Comparison of ENCODE assay signal across 32 mouse cellular contexts in genomic region chr10:19578001-19578400, GRCm38 (mm10). TPM values are rescaled to one million over a fixed set of nuclear protein-coding genes. Genes with fewer than 3 reads are reported as not detected.
DNase-seq lines count a peak whose midpoint lies in the region; ATAC-seq and TF ChIP-seq lines count a peak whose summit lies in the region.
"Had no signal": no experiment of that assay in that cellular context is flagged by ENCODE, and none has a peak within 500 bp of the region (broad histone marks: within the 10 kb centered on the region; RNA-seq: fewer than 3 reads in every experiment).

No protein-coding gene starts in this region.

- no peaks in the 10 kb centered on the region for H3K9me3 ChIP-seq in hindbrain, embryonic 11.5 days (ENCODE audit: control insufficient read depth, low read length)
- H3K9me3 ChIP-seq: embryonic facial prominence, embryonic 10.5 days; embryonic facial prominence, embryonic 15.5 days; forebrain, embryonic 12.5 days; hindbrain, embryonic 10.5 days; midbrain, embryonic 12.5 days; neural tube, embryonic 13.5 days had no signal

- no peaks in the 10 kb centered on the region for H3K27me3 ChIP-seq in cerebellum, adult 2 months (ENCODE audit: control insufficient read depth, insufficient read depth, low read length)
- no peaks in the 10 kb centered on the region for H3K27me3 ChIP-seq in hindbrain, embryonic 11.5 days (ENCODE audit: control insufficient read depth, insufficient read depth, low read length)
- H3K27me3 ChIP-seq: embryonic facial prominence, embryonic 15.5 days; forebrain, embryonic 12.5 days; midbrain, embryonic 12.5 days; neural tube, embryonic 13.5 days had no signal

- H3K36me3 ChIP-seq in hindbrain, embryonic 11.5 days (ENCODE audit: control insufficient read depth, insufficient read depth, low read length), result no peaks in the 10 kb centered on the region
- H3K36me3 ChIP-seq: embryonic facial prominence, embryonic 10.5 days; embryonic facial prominence, embryonic 15.5 days; forebrain, embryonic 12.5 days; hindbrain, embryonic 10.5 days; midbrain, embryonic 12.5 days; neural tube, embryonic 13.5 days had no signal

- no peak overlapping the region for H3K4me2 ChIP-seq in hindbrain, embryonic 11.5 days (replicated peaks; ENCODE audit: low read depth, low read length)
- H3K4me2 ChIP-seq: forebrain, embryonic 12.5 days; midbrain, embryonic 12.5 days; neural tube, embryonic 13.5 days had no signal

- WGBS in cerebellum, adult 2 months, result 92% methylated on average over 6 of the region's 6 CpGs
- WGBS in hindbrain, embryonic 11.5 days, result 87% methylated on average over 6 of the region's 6 CpGs

- H3K4me1 ChIP-seq in cerebellum, adult 2 months (ENCODE audit: control insufficient read depth, insufficient read depth, low read length), result no peaks in the 10 kb centered on the region
- H3K4me1 ChIP-seq in hindbrain, embryonic 11.5 days (replicated peaks; ENCODE audit: control insufficient read depth, insufficient read depth, low read length), result no peaks in the 10 kb centered on the region
- H3K4me1 ChIP-seq: embryonic facial prominence, embryonic 10.5 days; forebrain, embryonic 12.5 days; hindbrain, embryonic 10.5 days; midbrain, embryonic 12.5 days; neural tube, embryonic 13.5 days had no signal

- peak; percentile 75 for DNase-seq in 416B (ENCODE audit: low read depth)
- DNase-seq in CD4-positive, CD25-positive, alpha-beta regulatory T cell, adult 2 months (ENCODE audit: low read depth, low spot score), result peak; percentile 88
- DNase-seq in cerebellum, adult 2 months, result no peak
- no peak for DNase-seq in gastrocnemius, adult 18-20 months (ENCODE audit: low spot score)
- DNase-seq in hindbrain, embryonic 11.5 days (ENCODE audit: low spot score), result no peak
- DNase-seq: B cell, adult 2 months; cerebellum, adult 11-12 months; kidney, adult 9 months; layer of hippocampus, adult 9-11 months; liver; lung, adult 2 months; thymus, adult 18-20 months had no signal

- 0 out of 2 replicates have a peak, but pooled peaks have one; percentile 20 for ATAC-seq in common myeloid progenitor, adult 5-6 weeks (replicated peaks; ENCODE audit: low read depth, poor library complexity, severe bottlenecking)
- peak; percentile 41 for ATAC-seq in monocyte, adult 5-6 weeks (replicated peaks; ENCODE audit: insufficient number of reproducible peaks, low FRiP score, low TSS enrichment, poor library complexity, severe bottlenecking)
- ATAC-seq in hindbrain, embryonic 11.5 days (ENCODE audit: low FRiP score), result no peak
- ATAC-seq: intestine, postnatal 0 days had no signal

- H3K9ac ChIP-seq in hindbrain, embryonic 11.5 days (ENCODE audit: low read depth, low read length), result no peak overlapping the region
- H3K9ac ChIP-seq: embryonic facial prominence, embryonic 15.5 days; forebrain, embryonic 12.5 days; forebrain, postnatal 0 days; liver, embryonic 14.5 days; midbrain, embryonic 12.5 days; neural tube, embryonic 13.5 days had no signal

- TF ChIP-seq CTCF in cerebellum, adult 2 months (IDR thresholded peaks at IDR 0.05; ENCODE audit: borderline replicate concordance, insufficient read depth, low read depth, low read length), result no peak

- H3K4me3 ChIP-seq in cerebellum, adult 2 months (replicated peaks; ENCODE audit: insufficient read depth, low read depth, low read length), result no peak overlapping the region
- H3K4me3 ChIP-seq in hindbrain, embryonic 11.5 days (ENCODE audit: low read depth, low read length), result no peak overlapping the region
- H3K4me3 ChIP-seq: embryonic facial prominence, embryonic 10.5 days; embryonic facial prominence, embryonic 15.5 days; forebrain, embryonic 12.5 days; hindbrain, embryonic 10.5 days; midbrain, embryonic 12.5 days; neural tube, embryonic 13.5 days had no signal

- TF ChIP-seq POLR2A in cerebellum, adult 2 months (IDR thresholded peaks at IDR 0.05; ENCODE audit: borderline replicate concordance, insufficient read depth, low read length), result no peak

- H3K27ac ChIP-seq in cerebellum, adult 2 months (ENCODE audit: insufficient read depth, low read length), result no peak overlapping the region
- H3K27ac ChIP-seq in hindbrain, embryonic 11.5 days (ENCODE audit: low read depth, low read length), result no peak overlapping the region
- H3K27ac ChIP-seq: embryonic facial prominence, embryonic 10.5 days; embryonic facial prominence, embryonic 15.5 days; forebrain, embryonic 12.5 days; hindbrain, embryonic 10.5 days; hindbrain, postnatal 0 days; liver, embryonic 14.5 days; midbrain, embryonic 12.5 days; neural tube, embryonic 13.5 days; stomach, postnatal 0 days had no signal

RNA-seq across cellular contexts. Expression of gene Ifngr1, which starts 13.7 kb away (rescaled TPM):
- total RNA-seq in common myeloid progenitor, adult 5-6 weeks (2017), result 122 and 127 TPM in 2 replicates
- total RNA-seq in monocyte, adult 5-6 weeks (2017), result 1,014 to 1,366 TPM (median 1,192 TPM) in 3 replicates
- 16.0 and 17.0 TPM in 2 replicates for polyA plus RNA-seq in cerebellum, adult 2 months (2012; rRNA removed)
- total RNA-seq in gastrocnemius, adult 18-20 months (2021), result 10 to 100 TPM; 24.2 to 25.6 TPM
- 30.0 and 31.4 TPM in 2 replicates for polyA plus RNA-seq in hindbrain, embryonic 11.5 days (2014; fragmentation: Nextera tagmentation; extraction: Ambion mirVana)

RNA-seq across cellular contexts. Expression of gene Il22ra2, which starts 43.8 kb away (rescaled TPM):
- 0.34 and 2.3 TPM in 2 replicates for total RNA-seq in common myeloid progenitor, adult 5-6 weeks (2017)
- total RNA-seq in monocyte, adult 5-6 weeks (2017), result 1.0 to 1.4 TPM in 2 of 3 replicates, not detected in the other
- not detected in 2 replicates for polyA plus RNA-seq in cerebellum, adult 2 months (2012; rRNA removed)
- not detected for total RNA-seq in gastrocnemius, adult 18-20 months (2021)
- polyA plus RNA-seq in hindbrain, embryonic 11.5 days (2014; fragmentation: Nextera tagmentation; extraction: Ambion mirVana), result not detected in 2 replicates
- total RNA-seq: forebrain, postnatal 0 days; gastrocnemius, postnatal 10 days; heart, postnatal 14 days; hindbrain, postnatal 0 days; left cerebral cortex, adult 18-20 months; left cerebral cortex, postnatal 14 days; midbrain, postnatal 0 days had no signal
- polyA plus RNA-seq: embryonic facial prominence, embryonic 10.5 days; forebrain, embryonic 12.5 days; forebrain, postnatal 0 days; heart, embryonic 14.5 days; hindbrain, embryonic 10.5 days; hindbrain, postnatal 0 days; limb, embryonic 11.5 days; midbrain, embryonic 12.5 days; midbrain, postnatal 0 days; neural tube, embryonic 13.5 days; stomach, postnatal 0 days had no signal

Comparison
In these comparisons a context has a peak if more than half of its experiments do, and no peak if none do; other contexts are left out.
1. DNase-seq: peak in 416B (single experiment) and CD4-positive, CD25-positive, alpha-beta regulatory T cell, adult 2 months (single experiment); none in cerebellum, adult 2 months (0 of 2), gastrocnemius, adult 18-20 months (single experiment) and hindbrain, embryonic 11.5 days (single experiment).